Mouse (Mus musculus): Measurements from ENCODE around the gene Cmpk2.
"Not testable (repeated sequence)": the region's sequence is repeated elsewhere in the genome, so short reads cannot be mapped to it uniquely, and the experiment has no call there.

The Cmpk2 gene

DNA sequence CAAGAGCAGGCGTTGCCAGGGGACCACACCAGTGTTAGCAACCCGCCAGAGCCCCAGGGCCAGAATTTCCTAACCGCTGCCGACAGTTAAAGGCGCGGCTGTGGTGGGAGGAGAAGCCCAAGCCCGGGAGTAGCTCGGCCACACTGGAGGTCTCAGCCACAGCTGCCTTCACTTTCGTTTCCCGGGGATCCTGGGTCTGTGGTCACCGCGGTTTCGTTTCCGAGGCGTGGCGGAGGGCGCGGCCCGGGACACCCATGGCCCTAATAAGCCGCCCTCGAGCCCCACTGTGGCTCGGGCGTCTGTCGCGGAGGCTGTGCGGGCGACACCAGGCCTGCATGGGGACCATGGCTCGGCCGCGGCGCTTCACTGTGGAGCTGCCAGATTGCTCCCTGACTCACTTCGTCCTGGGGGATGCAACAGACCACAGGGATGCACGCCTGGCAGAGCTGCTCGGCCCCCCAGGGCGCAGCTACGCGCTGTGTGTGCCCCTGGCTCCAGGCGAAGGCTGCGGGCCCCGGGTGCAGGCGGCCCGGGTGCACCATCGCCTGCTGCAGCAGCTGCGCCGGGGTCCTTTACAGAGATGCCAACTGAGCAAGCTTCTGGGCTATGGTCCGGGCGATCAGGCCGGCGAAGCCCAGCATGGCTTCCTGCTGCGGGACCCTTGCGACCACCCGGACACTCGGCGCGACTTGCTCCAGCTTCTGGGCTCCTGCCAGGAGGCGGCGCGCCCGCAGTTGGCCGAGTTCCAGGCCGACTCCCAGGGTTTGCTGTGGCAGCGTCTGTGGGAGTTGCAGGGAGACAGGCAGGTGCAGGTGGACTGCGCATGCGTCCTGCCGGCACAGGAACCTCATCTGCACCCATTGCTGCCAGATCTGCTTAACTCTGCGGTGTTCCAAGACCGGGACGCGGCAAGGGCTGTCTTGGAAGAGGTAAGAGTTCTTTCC lies at the start of gene Cmpk2:
Gene Cmpk2 (plus strand): TSS at position 107 of the 944 bp plus-strand sequence.
- in situ Hi-C loops (cut with MboI, MseI) = no loop called here

DNA sequence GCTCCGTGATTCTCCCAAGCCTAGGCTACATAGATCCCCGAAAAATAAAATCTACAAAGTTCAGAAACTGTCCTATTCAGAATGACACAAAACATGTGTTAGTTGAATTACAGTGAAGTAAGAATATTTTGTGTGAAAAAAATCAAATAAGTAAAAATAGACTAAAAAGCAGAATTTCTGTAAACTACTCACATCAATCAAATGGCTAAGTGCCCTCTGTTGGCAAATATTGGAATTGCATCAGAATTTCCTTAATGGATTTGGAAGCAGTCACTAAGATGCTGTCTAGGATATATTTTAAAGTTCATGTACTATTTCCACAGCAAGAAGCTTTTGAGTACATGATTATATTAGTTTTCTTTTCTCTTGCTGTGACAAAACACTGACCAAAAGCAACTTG lies 44.2 kb upstream of the Cmpk2 start:
- in situ Hi-C loops (cut with MboI, MseI) = no loop called here

DNA sequence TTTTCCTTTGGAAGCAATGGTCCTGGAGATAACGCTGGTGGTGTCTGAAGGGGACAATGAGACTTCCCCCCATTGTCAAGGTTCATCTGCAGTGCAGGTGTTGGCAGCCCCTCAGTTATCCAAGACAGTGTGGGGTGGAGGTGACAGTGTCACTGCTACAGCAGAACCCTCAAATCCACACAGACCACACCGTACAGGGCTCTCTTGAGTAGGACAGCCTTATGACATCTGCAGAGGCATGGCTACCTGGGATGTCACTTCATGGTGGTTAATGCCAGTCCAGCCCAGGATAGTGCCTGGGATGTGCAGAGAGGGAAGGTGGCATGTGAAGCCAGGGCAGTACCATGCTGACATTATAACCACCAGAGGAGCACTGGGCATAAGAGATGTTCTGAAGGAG lies 40.2 kb upstream of the Cmpk2 start:
- in situ Hi-C loops (cut with MboI, MseI) = not testable (repeated sequence)

DNA sequence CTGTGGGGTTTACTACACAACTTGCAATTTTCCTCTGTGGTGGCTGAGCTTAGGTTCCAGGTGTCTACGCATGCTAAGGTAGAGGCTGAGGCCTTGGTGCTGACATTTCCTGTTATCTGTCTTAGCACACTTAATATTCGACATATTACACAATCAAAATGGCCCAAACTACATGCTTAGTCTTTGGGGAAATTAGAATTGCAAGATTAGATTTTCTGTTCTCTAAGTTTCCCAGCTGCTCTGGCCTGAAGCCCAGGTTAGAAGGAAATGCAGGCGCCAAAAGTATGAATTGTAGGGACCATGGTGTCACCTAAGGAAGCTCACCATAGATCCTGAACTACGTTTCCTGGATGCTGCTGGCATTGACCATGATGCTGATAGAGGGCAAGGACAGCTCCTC lies 32.7 kb upstream of the Cmpk2 start:
- in situ Hi-C loops (cut with MboI, MseI) = no loop called here

DNA sequence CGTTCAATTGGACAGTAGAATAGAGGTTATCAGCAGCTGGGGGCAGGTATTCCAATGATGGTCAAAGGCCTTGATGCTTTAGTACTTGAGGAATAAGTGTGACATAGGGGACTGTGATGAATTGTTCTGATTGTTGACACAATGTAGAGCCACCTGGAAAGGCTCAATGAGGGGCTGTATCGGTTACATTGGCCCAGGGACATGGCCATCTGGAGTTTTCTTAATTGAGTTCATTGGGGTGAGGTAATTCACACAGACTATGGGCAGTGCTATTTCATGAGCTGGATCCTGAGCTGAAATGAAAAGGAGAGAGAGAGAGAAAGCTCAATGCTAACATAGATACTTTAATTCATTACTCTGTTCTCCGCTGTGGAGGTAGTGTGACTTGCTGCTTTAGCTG lies 31.1 kb upstream of the Cmpk2 start:
- in situ Hi-C loops (cut with MboI, MseI) = no loop called here

DNA sequence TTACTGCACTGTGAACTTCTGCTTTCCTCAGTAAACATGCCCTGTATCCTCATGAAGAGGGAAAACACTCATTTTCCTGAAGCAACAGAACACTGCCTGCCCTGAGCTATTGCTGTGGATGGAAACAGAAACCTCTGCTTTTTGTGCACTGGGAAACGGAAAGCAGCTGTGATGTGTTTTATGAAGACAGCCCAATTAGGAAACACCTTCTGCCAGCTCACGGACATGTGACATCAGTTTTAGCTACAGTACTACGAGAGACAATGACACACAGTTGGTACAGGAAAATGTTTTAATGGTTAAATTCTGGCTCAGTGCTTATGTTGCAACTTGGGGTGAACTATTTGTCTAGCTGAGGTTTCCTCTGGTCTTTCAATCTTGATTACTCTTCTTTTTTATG lies 29.6 kb upstream of the Cmpk2 start:
- in situ Hi-C loops (cut with MboI, MseI) = no loop called here

DNA sequence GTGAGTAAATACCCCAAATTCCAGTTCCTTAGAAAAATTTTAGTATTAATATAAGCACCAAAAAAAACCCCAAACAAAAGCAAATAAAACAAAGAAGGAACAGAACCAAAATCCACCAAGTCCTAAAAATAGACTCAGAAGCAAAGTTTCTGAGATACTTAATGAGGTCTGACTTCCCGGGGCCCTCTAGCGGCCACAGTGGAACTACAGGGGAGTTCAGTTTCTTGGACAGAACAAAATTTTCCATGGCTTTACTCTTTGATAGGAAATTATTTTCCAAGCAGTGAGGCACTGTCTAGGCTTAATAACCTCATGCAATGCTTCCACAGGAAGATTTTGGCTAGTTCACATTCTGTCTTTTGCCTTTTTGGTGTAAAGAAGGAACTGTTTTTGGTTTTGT lies 24.9 kb upstream of the Cmpk2 start:
- in situ Hi-C loops (cut with MboI, MseI) = no loop called here

DNA sequence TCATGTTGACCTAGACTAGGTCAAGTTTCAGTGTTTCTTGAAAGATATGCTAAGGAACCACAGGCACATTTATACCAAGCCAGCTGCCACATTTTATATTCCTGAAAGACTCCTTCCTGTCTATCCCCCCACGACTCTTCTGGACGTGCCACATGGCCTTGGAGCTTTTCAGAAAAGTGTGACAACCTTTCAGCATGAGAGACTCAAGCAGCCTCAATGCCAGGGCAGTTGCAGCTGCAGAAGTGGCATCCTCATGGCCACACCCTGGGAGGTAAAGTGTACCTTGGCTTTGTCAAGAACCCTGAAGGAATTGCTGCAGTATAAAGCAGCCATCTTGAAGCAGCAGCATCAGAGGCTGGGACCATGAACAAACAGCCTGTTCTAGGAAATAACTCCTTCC lies 24.5 kb upstream of the Cmpk2 start:
- in situ Hi-C loops (cut with MboI, MseI) = no loop called here

DNA sequence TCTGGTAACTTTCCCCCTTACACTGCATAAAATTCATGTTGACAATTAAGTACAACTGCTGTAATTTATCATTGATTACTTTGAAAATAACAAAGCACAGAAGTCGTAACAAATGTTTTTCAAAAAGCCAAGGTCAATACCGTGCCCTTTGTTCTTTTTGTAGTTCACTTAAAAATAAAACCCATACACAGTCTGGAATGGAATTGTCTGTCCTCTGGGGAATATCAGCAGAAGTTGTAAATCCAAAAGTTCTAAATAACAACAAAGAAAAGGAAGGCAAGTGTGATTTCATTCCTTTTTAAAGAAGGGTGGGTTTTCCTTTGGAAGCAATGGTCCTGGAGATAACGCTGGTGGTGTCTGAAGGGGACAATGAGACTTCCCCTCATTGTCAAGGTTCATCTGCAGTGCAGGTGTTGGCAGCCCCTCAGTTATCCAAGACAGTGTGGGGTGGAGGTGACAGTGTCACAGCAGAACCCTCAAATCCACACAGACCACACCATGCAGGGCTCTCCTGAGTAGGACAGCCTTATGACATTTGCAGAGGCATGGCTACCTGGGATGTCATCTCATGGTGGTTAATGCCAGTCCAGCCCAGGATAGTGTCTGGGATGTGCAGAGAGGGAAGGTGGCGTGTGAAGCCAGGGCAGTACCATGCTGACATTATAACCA lies 22.5 kb upstream of the Cmpk2 start:
- in situ Hi-C loops (cut with MboI, MseI) = no loop called here

DNA sequence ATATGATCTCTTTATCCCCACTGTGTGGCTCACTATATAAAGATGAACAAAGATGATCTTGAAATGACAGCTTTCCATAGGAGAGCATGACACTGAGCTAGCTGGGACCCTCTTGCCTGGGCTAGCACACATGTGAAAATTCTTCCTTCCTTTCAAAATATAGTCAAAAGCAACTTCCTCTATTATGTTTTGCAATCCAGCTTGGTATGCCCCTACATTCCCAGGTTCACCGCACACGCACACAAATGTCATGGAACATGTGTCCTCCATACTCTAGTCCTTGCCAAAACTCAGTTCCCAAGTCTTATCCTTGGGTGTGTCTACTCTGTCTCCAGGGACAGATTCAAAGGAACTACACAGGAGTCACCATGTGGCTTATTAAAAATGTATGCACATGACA lies 19.5 kb upstream of the Cmpk2 start:
- in situ Hi-C loops (cut with MboI, MseI) = no loop called here

DNA sequence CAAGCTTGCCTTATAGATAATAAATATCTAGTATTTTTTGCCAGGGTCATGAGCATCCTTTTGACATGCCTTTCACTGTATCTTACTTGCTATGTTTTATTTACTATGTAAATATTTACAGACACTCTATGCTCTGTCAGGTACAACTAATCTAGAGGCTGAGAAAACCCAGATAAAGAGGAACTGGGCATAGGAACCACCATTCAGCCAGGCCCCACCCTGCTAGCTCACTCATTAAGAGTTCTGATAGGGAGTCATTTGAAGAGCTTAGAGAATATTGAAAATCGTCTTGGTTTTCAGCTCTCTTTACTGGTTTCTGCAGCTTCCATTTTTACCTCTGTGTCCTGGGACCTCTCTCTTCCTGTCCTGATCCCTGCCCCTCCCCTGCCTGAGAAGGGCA lies 17.9 kb upstream of the Cmpk2 start:
- in situ Hi-C loops (cut with MboI, MseI) = no loop called here

DNA sequence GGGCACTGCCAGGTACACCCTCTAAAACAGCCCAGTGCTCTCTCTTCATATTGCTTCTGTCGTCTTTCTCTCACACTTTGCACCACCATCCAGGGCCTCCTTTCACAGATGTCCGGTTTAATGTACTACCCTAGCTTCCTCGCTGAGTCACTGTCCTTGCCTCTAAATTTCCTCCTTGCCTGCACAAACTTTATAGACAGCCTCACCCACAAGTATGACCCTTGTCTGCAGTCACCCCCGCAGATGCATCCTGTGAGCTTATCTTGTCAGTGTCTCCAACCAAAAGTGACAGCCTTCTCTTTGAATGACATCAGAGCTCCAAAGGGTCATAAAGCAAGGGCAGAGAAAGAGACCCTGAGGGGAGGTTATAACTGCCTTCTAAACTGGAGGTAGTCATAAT lies 16.1 kb upstream of the Cmpk2 start:
- in situ Hi-C loops (cut with MboI, MseI) = no loop called here

DNA sequence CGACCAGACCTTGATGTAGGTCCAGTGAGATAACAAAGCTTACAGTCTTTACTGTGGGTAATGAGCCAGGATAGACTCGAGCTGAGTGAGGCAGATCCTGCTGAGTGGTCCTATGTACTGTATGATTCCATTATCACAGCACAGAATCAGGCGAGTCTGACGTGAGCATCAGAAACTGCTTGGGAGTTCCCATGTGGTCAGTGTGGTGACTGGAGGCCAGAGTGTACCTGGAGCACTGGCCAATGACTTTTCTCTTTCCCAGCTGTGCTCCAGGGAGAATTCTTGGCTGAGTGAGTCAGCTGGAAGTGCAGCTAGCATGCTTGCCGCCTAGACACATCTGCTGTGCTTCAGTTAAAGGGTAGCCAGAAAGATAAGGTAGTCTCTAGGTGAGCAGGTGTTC lies 14.3 kb upstream of the Cmpk2 start:
- in situ Hi-C loops (cut with MboI, MseI) = no loop called here

DNA sequence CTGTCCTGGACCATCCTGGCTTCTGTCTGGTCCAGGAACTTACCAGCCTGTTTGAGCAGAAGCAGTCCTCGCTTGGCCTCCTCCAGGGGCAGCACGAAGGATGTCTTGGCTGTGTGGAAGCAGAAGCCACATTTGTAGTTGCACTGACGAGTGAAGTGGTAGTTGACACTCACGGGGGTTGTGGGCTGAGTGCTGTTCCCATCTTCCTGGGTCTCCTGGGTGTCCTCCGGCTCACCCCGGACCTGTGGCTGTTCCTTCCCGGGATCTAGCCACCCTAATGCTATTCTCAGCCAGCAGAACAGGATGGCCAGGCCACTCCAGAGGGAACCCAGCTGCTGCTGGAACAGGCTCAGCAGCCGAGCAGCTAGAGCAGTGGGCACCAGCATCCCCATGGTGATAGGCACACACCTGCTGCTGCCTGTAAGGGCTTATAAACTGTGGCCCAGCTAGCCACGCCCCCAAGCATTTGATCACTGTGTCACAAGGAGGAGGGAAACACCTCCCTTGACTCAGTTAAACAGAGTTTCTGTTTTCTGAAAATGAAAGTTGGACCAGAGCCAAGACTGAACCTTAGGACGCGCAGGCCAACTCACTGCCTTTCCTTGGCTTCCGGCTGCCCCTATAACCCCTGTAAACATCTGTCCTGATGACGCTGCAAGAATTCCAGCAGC lies 12.8 kb upstream of the Cmpk2 start, which contains the start of gene Rsad2:
Gene Rsad2 (minus strand): TSS at position 425 of the 671 bp plus-strand sequence.
- in situ Hi-C loops (cut with MboI, MseI) = no loop called here

DNA sequence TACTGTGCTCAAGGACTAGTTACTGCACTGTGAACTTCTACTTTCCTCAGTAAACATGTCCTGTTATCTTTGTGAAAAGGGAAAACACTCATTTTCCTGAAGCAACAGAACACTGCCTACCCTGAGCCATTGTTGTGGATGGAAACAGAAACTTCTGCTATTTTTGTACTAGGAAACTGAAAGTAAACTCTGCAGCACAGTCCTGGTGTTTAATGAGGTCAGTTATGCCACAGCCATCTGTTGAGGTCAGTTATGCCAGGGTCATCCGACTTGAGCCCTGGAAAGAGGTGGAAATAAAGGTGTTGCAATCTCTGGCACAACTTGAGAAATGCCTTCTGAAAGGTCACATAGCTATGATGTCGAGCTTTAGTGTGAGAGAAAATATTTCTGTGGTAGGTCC lies 8.9 kb upstream of the Cmpk2 start:
- in situ Hi-C loops (cut with MboI, MseI) = no loop called here

DNA sequence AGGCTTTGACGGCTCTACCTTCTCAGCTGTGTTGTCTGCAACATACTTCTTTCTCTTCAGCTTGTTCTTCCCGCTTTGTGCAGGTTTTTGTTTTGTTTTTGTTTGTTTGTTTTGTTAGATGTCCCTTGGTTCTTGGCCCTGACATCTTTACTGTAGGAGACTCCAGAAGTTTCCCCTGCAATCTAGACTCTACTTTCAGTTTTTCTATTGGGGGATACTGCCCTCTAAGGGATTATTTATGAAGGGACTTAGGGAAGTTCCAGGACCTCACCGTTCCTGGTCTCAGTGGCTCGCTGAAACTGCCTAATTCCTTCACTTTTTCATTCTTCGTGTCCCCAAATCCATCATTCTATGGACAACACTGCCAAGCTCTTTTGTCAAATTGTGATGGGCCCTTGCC lies 3.4 kb upstream of the Cmpk2 start:
- in situ Hi-C loops (cut with MboI, MseI) = no loop called here

DNA sequence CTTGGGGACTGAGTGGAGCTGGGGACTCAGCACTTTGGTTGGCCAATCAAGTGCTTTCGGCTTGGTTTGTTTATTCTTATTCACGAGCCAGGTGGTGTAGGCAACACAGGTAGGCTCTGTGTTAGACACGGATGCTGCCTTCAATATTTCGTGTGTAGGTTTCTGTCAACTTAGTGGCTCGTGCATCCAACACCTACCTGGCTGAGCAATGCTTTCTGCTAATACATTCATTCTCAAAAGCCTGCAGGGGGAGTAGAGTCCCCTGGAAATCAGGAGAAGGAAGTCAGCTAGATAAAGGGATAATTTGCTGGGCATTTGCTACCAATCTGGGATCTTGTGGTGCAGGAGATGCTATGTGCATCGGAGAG lies 1.0 kb downstream of the Cmpk2 start:
- in situ Hi-C loops (cut with MboI, MseI) = no loop called here

DNA sequence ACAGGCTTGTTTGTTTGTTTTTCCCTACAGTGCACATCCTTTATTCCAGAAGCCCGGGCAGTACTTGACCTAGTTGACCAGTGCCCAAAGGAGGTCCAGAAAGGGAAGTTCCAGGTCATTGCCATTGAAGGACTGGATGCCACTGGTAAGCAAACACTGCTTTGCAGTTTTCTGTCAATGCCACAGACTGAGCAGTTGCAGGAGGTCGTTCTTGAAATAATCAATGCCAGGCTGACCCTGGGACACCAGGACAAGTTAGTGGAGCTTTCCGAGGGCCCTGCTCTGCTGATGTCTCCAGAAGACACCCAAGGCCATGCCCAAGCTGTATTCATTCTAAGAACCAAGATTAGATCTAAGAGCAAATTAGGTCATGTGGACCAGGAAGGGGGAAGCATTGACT lies 2.4 kb downstream of the Cmpk2 start:
- in situ Hi-C loops (cut with MboI, MseI) = no loop called here

DNA sequence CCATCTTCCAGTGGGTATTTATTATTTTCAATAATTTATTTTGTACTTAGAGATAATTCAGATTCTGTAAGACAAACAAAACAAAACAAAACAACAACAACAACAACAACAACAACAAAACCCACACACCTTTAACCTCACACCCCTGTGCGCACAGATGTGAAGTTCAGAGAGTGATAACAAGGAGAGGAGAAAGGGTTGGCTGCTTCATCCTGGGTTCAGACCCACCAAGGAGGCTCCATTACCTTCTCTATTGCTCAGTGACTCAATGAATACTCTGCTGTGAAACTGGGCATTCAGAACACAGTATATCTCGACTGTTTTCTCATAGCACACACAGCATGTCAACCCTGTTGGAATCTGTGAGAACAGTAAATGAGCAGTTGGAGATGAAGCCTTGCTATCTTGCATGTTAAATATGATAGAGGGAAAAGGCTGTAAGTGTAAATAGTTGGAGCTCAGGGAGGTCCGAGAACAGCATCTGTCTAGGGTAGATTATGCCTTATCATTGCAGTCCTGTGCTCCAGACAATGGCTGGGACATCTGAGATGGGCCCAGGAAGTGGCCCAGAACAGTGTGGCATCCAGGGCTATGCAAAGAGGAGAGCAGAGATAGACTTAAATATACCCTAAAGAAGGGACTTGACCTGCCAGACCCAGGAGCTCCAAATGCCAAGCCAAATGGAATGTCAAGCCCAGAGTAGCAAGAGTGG lies 3.9 kb downstream of the Cmpk2 start:
- in situ Hi-C loops (cut with MboI, MseI) = no loop called here

DNA sequence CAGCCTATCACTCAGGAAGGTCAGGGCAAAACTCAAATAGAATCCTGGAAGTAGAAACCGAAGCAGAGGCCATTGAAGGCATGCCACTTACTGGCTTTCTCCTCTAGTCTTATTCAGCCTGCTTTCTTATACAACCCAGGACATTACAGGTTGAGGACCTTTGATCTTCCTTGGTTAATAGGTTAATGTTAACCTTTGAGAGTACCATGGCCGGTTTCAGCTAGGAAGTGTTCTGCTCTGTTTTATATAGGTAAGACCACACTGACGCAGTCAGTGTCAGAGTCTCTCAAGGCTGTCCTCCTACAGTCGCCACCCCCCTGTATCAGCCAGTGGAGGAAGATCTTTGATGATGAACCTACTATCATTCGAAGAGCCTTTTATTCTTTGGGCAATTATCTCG lies 4.7 kb downstream of the Cmpk2 start:
- in situ Hi-C loops (cut with MboI, MseI) = no loop called here

DNA sequence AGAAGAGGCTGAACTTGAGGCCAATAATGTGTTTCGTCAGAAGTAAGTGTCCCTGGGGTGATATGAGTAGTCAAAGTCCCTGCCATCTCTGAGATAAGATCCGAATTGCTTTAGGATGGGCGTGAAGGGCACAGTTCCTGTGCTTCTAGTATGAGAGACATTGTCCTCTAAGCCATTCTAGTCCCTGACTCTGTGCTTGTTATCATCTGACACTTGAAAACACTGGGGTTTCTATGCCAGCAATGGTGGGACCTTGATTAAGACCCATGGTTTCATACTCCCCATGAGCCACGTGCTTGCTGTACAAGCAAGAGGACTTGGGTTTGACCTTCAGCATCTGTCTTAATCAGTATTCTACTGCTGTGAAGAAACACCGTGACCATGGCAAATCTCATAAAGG lies 8.2 kb downstream of the Cmpk2 start:
- in situ Hi-C loops (cut with MboI, MseI) = no loop called here

All from T-helper 17 cell (primary cell).